Mouse (Mus musculus): ENCODE results near the gene Ostc.
A peak's percentile ranks its signal among the peaks of the same experiment; 100 is the strongest.

Gene Ostc

GRCm38 (mm10) chr3:130708967-130709924 is at the start of gene Ostc:
TSS of gene Ostc (minus strand) at chr3:130709444.
- peak; percentile 87 to 99 for DNase-seq (ENCODE audit: low spot score in 2 of 2)

GRCm38 (mm10) chr3:130758157-130758841 is 49.1 kb upstream of the Ostc start:
- no peak for DNase-seq (ENCODE audit: low spot score in 2 of 2)

- no peak for DNase-seq (ENCODE audit: low spot score in 2 of 2)
Observed at GRCm38 (mm10) chr3:130757117-130757852, 48.0 kb upstream of the Ostc start.

GRCm38 (mm10) chr3:130749206-130749605 is 40.0 kb upstream of the Ostc start:
- DNase-seq (ENCODE audit: low spot score in 2 of 2): no peak

- DNase-seq (ENCODE audit: low spot score in 2 of 2): no peak
Observed at GRCm38 (mm10) chr3:130746673-130747619, 37.7 kb upstream of the Ostc start.

GRCm38 (mm10) chr3:130737652-130738361 is 28.6 kb upstream of the Ostc start:
- no peak for DNase-seq (ENCODE audit: low spot score in 2 of 2)

GRCm38 (mm10) chr3:130736758-130737157 is 27.5 kb upstream of the Ostc start:
- no peak for DNase-seq (ENCODE audit: low spot score in 2 of 2)

- peak; percentile 89 to 94 for DNase-seq (ENCODE audit: low spot score in 2 of 2)
Observed at GRCm38 (mm10) chr3:130730189-130730653, 21.0 kb upstream of the Ostc start, which contains the start of gene Rpl34. TSS of gene Rpl34 (minus strand) at chr3:130730398.

GRCm38 (mm10) chr3:130729472-130730188 is 20.4 kb upstream of the Ostc start:
- peak in 1 of 2 experiments; percentile 78 for DNase-seq (ENCODE audit: low spot score in 2 of 2)

GRCm38 (mm10) chr3:130727676-130728075 is 18.4 kb upstream of the Ostc start:
- no peak for DNase-seq (ENCODE audit: low spot score in 2 of 2)

GRCm38 (mm10) chr3:130727036-130727435 is 17.8 kb upstream of the Ostc start:
- no peak for DNase-seq (ENCODE audit: low spot score in 2 of 2)

GRCm38 (mm10) chr3:130725718-130726117 is 16.5 kb upstream of the Ostc start:
- DNase-seq (ENCODE audit: low spot score in 2 of 2): no peak

- no peak for DNase-seq (ENCODE audit: low spot score in 2 of 2)
Observed at GRCm38 (mm10) chr3:130722733-130723478, 13.7 kb upstream of the Ostc start.

- DNase-seq (ENCODE audit: low spot score in 2 of 2): no peak
Observed at GRCm38 (mm10) chr3:130720225-130720624, 11.0 kb upstream of the Ostc start.

GRCm38 (mm10) chr3:130718871-130719270 is 9.6 kb upstream of the Ostc start:
- DNase-seq (ENCODE audit: low spot score in 2 of 2): no peak

GRCm38 (mm10) chr3:130716555-130716954 is 7.3 kb upstream of the Ostc start:
- no peak for DNase-seq (ENCODE audit: low spot score in 2 of 2)

GRCm38 (mm10) chr3:130714775-130715568 is 5.7 kb upstream of the Ostc start:
- peak; percentile 52 to 83 for DNase-seq (ENCODE audit: low spot score in 2 of 2)

GRCm38 (mm10) chr3:130712891-130713290 is 3.6 kb upstream of the Ostc start:
- DNase-seq (ENCODE audit: low spot score in 2 of 2): no peak

Data from spleen, postnatal 10 days (tissue).